Mouse (Mus musculus) cerebellum, adult 2 months (tissue): ENCODE results near the gene B3galt6. TPM values are rescaled to one million over a fixed set of nuclear protein-coding genes. Genes with fewer than 3 reads are reported as not detected.

Source experiments
- DNase-seq, 2 experiments: peaks; one replicate each; pipeline ENCODE4 v3.0.0; 2021
- H3K27ac ChIP-seq: fragments of 200-500 bp; 2 replicates; pipeline ENCODE4 v1.5.1; 2012; ENCODE audit warnings: low read length, control low read depth, inconsistent platforms; ENCODE audit not compliant: insufficient read depth
- H3K27me3 ChIP-seq: fragments of 200-500 bp; 2 replicates; pipeline ENCODE4 v1.6.1; 2012; ENCODE audit warnings: inconsistent platforms, mild to moderate bottlenecking, low read length, moderate library complexity; ENCODE audit not compliant: control insufficient read depth, insufficient read depth
- H3K4me1 ChIP-seq: fragments of 200-500 bp; 2 replicates; pipeline ENCODE4 v1.6.1; 2011; ENCODE audit warnings: low read length; ENCODE audit not compliant: control insufficient read depth, insufficient read depth
- H3K4me3 ChIP-seq: fragments of 200-500 bp; replicated peaks from 2 replicates; pipeline ENCODE3; 2011; ENCODE audit warnings: mild to moderate bottlenecking, low read depth, low read length, control low read depth; ENCODE audit not compliant: insufficient read depth
- CTCF ChIP-seq: fragments of 200-500 bp; IDR thresholded peaks from 2 replicates; pipeline ENCODE4 v1.5.1; 2011; ENCODE audit warnings: low read depth, mild to moderate bottlenecking, control low read depth, low read length, moderate library complexity, borderline replicate concordance; ENCODE audit not compliant: insufficient read depth
- POLR2A ChIP-seq: fragments of 200-500 bp; IDR thresholded peaks from 2 replicates; pipeline ENCODE4 v1.6.1; 2011; ENCODE audit warnings: low read length, control low read depth, borderline replicate concordance; ENCODE audit not compliant: insufficient read depth
- WGBS: fragments of 180-500 bp; shearing (Covaris S2); methylation state at CpG from one replicate; pipeline ENCODE4 v1.1.7; 2018; 5-methylcytosine and 5-hydroxymethylcytosine counted together
- polyA plus RNA-seq: library from polyadenylated mRNA; depleted of rRNA; stranded (reverse); fragments of >200 nt; gene quantifications from 2 replicates; pipeline ENCODE4 v1.2.3, GENCODE M21; 2012

The B3galt6 gene
- polyA plus RNA-seq, 1 experiment: 10.8 TPM

- Histone ChIP-seq H3K4me1 (peaks cover 21% of the 10 kb centered on the region), H3K27ac (peak overlapping the region; percentile 64), H3K27me3 (no peaks in the 10 kb centered on the region), H3K4me3 (peak overlapping the region; percentile 84)
- TF ChIP-seq POLR2A (no peak), CTCF (no peak)
- WGBS: 13% methylated on average over 9 of the region's 9 CpGs
- peak; percentile 28 for DNase-seq
Observed at GRCm38 (mm10) chr4:156030651-156031118, 38.2 kb upstream of the B3galt6 start.

- no peak overlapping the region for H3K27ac ChIP-seq
- no peak overlapping the region for H3K4me3 ChIP-seq
- no peaks in the 10 kb centered on the region for H3K27me3 ChIP-seq
- H3K4me1 ChIP-seq: peaks cover 21% of the 10 kb centered on the region
- TF ChIP-seq CTCF: no peak
- no peak for TF ChIP-seq POLR2A
- WGBS: 88% methylated on average over 7 of the region's 7 CpGs
- no peak for DNase-seq
Observed at GRCm38 (mm10) chr4:156028580-156028979, 36.1 kb upstream of the B3galt6 start.

GRCm38 (mm10) chr4:156026013-156026412, 33.6 kb upstream of the B3galt6 start, which contains the start of gene Tnfrsf18:
TSS of gene Tnfrsf18 (plus strand) at chr4:156026164.
- TF ChIP-seq CTCF (no peak), POLR2A (no peak)
- peak in 1 of 2 experiments; percentile 25 for DNase-seq
- Histone ChIP-seq H3K4me3 (no peak within 1 kb of the TSS), H3K27me3 (no peaks in the 10 kb centered on the region), H3K27ac (no peak within 1 kb of the TSS), H3K4me1 (peaks cover 16% of the 10 kb centered on the region; the same call in 1 of the 2 replicates)
- whole genome bisulfite sequencing: 22% methylated on average over 4 of the region's 4 CpGs

- 89% methylated on average over 7 of the region's 7 CpGs for WGBS
- no peak for TF ChIP-seq POLR2A
- TF ChIP-seq CTCF: no peak
- Histone ChIP-seq H3K4me3 (no peak overlapping the region), H3K4me1 (peaks cover 8% of the 10 kb centered on the region; the same call in 1 of the 2 replicates), H3K27ac (no peak overlapping the region), H3K27me3 (no peaks in the 10 kb centered on the region)
- no peak for DNase-seq
Observed at GRCm38 (mm10) chr4:156024184-156024583, 31.7 kb upstream of the B3galt6 start.

DNA sequence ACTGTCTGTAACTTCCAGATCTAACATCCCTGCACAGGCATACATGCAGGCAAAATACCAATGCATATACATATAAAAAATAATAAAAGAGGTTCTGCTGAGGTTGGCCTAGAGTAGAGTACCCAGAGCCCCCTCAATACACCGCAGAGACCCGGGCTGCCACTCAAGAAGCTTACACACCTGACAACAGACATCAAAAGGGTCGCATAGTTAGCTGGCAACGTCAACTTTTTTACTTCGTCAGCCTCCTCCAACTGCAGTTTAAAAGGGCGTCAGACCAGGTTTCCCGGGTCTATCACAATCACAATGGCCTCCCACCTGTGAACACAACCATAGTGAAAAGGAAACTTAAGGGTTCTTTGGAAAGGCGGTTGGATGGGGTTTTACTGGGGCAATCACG, 31.1 kb upstream of the B3galt6 start:
- Histone ChIP-seq H3K4me3 (no peak overlapping the region), H3K27me3 (no peaks in the 10 kb centered on the region), H3K4me1 (peaks cover 8% of the 10 kb centered on the region; the same call in 1 of the 2 replicates), H3K27ac (no peak overlapping the region)
- no peak for DNase-seq
- 87% methylated on average over 9 of the region's 9 CpGs for WGBS
- TF ChIP-seq CTCF (no peak), POLR2A (no peak)

- WGBS: 67% methylated on average over 9 of the region's 9 CpGs
- Histone ChIP-seq H3K27ac (no peak overlapping the region), H3K4me3 (no peak overlapping the region), H3K27me3 (no peaks in the 10 kb centered on the region), H3K4me1 (peaks cover 8% of the 10 kb centered on the region; the same call in 1 of the 2 replicates)
- TF ChIP-seq CTCF (no peak), POLR2A (no peak)
- no peak for DNase-seq
Observed at GRCm38 (mm10) chr4:156021942-156022419, 29.5 kb upstream of the B3galt6 start.

DNA sequence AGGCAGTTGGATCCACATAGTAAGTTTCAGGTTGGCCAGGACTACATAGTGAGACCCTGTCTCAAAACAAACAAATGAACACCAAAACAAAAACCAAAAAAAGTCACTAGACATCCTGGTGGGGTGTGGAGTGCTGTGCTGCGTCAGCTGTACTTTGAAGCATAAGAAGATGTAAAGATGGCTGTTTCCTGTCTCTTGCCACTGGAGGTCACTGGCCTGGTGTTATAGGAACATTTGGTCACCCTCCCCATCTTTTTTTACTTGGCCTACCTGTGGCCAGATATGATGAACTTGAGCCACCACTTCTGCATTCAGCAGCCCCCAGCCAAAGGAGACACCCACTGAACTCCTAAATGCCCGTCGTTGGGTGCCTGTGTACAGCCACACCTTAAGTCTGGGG, 28.9 kb upstream of the B3galt6 start:
- WGBS: 87% methylated on average over 3 of the region's 3 CpGs
- Histone ChIP-seq H3K27ac (no peak overlapping the region), H3K4me3 (no peak overlapping the region), H3K4me1 (peaks cover 7% of the 10 kb centered on the region; the same call in 1 of the 2 replicates), H3K27me3 (no peaks in the 10 kb centered on the region)
- TF ChIP-seq POLR2A (no peak), CTCF (no peak)
- DNase-seq: no peak

- Histone ChIP-seq H3K27ac (no peak overlapping the region), H3K4me1 (no peaks in the 10 kb centered on the region), H3K4me3 (no peak overlapping the region), H3K27me3 (no peaks in the 10 kb centered on the region)
- TF ChIP-seq POLR2A (no peak), CTCF (no peak)
- WGBS: 75% methylated on average over 12 of the region's 12 CpGs
- DNase-seq: no peak
Observed at GRCm38 (mm10) chr4:156019771-156020170, 27.3 kb upstream of the B3galt6 start.
